Mouse (Mus musculus) heart, postnatal 36 days (tissue): Measurements from ENCODE around the gene Arhgap15. TPM values are rescaled to one million over a fixed set of nuclear protein-coding genes. Genes with fewer than 3 reads are reported as not detected.

ENCODE experiments used
- DNase-seq, 2 experiments: peaks; one replicate each; pipeline ENCODE4 v3.0.0; 2021 to 2022
- intact Hi-C: fragments of 180-260 bp; cut with DNase I; formaldehyde crosslinking; loops from one replicate; pipeline ENCODE4 v1.15.1; 2025
- total RNA-seq, 2 experiments: library from RNA; stranded (reverse); gene quantifications; 2 replicates each; pipeline ENCODE4 v1.2.3; 2021

The Arhgap15 gene
- total RNA-seq, 2 experiments from 2014 or later, result 0.86 to 0.92 TPM

DNA sequence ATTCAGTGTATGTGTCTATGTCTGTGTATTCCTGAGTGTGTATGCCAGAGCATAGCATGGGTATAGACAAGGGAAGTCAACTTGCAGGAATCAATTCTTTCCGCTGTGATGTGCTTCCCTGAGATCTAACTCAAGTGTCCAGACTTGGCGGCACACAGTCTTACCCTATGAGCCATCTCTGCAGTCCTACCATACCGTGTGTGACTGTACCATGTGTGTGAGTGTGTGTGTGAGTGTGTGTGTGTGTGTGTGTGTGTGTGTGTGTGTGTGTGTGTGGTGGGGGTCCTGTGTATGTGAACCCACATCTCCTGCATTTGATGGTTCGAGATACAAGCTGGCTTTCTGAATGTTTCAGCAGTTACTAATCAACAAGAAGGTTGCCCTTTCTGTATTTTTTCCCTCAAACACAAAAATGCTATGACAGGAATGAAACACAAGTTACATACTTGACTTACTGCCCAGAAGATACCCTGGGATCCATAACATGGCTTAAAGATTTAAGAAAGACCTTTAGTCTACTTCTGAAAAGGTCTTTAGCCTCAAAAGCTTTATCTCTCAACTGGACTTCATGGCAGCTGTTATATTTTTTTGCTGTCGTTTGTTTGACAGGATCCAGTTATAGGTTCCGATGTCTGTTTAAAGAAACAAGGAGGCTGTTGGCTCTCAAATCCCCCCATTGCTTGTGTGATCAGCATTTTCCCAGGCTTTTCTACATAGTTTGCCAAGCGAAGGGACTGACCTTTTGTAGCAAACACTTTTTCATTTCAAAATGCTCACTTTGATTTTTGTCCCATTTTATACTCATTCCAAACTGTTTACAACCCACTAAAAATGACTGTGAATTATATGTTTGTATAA, 397.7 kb downstream of the Arhgap15 start:
- no peak for DNase-seq
- intact Hi-C loops, result loop anchor here (5.0 kb wide), 1 partner anchor 34 kb away; no protein-coding TSS in a partner anchor

GRCm38 (mm10) chr2:44147486-44147885, 398.9 kb downstream of the Arhgap15 start:
- intact Hi-C loops, result loop anchor here (5.0 kb wide), 1 partner anchor 35 kb away; no protein-coding TSS in a partner anchor
- peak in 1 of 2 experiments; percentile 14 for DNase-seq

DNA sequence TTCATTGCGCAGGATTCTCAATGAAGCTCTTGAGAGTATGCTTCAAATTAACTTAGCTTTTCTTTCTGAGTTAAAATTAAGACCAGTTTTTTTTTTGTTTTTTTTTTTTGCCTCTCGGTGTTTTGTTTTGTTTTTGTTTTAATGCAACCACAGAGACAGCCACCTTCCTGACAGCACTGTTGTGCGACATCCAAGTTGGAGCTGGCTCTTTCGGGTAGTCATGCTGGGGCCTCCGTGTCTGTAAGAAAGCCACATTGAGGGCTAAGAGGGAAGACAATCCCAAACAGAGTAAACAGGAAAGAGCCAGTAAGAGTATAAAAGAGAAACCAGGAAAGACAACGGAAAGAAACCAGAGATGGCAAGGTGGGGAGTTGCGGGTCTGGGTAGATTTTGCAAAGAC, 399.3 kb downstream of the Arhgap15 start:
- intact Hi-C loops, result loop anchor here (5.0 kb wide), 1 partner anchor 36 kb away; no protein-coding TSS in a partner anchor
- DNase-seq, result peak; percentile 30 to 44

DNA sequence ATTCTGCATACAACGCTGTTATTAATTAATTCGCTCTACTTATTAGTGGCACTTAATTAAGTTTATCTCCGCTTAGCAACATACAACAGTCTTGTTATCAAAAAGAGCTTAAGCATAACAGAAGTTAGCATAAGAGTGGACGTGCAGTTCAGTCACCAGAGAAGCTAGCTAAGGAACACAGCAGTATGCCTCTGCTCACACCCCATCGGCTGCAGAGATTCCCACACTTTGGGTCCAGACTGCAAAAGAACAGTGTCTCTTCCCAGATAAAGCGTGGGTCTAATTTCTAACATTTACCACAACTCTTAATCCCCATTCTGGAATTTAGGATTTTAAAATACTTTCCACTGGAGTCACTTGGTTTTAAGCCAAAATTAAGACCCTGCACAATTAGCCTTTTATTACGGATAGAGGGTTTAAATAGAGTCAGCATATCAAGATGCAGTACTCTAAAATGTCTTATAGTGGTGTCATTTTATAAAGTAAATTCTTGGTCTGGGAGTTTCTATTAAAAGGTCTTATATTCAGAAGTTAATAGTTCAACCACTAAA, 400.0 kb downstream of the Arhgap15 start:
- no peak for DNase-seq

DNA sequence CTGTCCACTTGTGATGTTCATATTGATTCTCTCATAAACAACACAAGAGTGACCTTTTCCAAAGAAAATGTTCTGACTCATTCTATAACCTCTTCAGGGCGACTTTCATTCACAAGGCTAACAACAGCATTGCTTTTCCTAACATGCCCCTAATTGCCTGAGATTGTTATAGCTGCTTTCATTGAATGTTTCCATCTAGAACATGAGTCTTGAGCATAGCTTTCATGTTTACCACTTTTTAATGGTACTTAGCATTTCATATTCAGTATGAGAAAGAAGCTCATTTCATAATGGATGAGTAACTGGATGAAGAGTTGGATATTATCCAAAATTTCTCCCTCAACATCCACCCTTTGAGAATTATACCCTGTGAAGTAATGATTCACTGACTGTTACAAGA, 403.7 kb downstream of the Arhgap15 start:
- intact Hi-C loops, result no loop called here
- no peak for DNase-seq

More for the DNA sequence above, 400.0 kb downstream of the Arhgap15 start:
- intact Hi-C loops, result loop anchor here (5.0 kb wide), 1 partner anchor 36 kb away; no protein-coding TSS in a partner anchor

- DNase-seq, result no peak
- intact Hi-C loops, result no loop called here
Observed at GRCm38 (mm10) chr2:44160358-44160757, 411.7 kb downstream of the Arhgap15 start.

DNA sequence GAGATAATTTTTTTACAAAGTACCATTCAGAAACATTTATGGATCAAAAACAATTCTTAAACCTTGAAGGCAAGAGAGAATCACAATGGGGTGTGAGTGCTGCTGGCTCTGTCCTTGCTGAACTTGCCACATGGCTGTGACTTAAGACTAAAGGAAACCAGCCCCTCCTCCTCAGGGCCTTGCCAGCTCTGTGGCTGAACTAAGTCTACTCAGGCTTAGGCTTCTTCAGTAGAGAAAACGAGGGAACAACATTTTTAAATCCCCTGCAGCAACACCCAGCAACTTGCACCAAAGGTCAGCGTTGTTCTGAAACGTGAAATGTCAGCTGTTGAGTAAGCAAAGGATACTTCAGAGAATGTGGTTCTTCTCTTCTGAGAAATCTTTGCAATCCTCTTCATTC, 417.2 kb downstream of the Arhgap15 start:
- intact Hi-C loops, result no loop called here
- peak in 1 of 2 experiments; percentile 23 for DNase-seq

DNA sequence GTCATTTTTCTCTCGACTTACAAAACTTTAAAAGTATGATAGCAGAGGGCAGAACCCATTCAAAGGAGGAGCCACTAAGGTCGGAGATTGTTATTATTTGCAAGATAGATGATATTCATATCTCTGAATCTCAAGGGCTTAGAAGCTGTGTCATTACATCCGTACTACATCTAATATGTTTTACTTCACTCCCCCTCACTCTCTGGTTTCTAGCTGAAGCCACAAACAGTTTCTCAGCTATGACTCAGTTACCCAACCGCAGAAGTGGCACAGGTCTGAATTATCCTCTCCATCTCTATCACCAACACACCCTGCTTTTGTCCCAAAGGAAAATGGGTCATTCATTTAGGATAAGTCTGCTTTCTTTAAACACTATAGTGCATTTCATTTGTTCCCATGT, 418.1 kb downstream of the Arhgap15 start:
- intact Hi-C loops, result no loop called here
- no peak for DNase-seq

- DNase-seq, result no peak
- intact Hi-C loops, result no loop called here
Observed at GRCm38 (mm10) chr2:44184476-44184875, 435.9 kb downstream of the Arhgap15 start.

GRCm38 (mm10) chr2:44190749-44191148, 442.1 kb downstream of the Arhgap15 start:
- intact Hi-C loops, result no loop called here
- no peak for DNase-seq

DNA sequence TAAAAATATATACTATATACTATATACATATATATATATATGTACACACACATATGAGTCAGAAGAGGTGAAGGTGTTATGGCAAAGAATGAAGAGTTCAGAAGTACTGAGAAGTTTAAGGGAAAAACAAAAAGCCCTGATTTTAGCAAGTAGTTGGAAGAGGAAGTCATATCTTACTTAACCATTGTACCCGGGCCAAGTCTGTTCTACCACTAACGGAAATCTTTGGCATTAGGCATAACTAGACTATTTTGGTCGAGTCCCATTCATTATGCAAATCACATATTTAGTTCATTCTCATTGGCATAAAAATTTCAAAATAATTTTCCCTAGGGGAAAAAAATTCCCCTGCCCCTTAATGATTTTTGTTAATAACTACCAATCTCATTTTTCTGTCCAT, 443.4 kb downstream of the Arhgap15 start:
- intact Hi-C loops, result no loop called here

DNA sequence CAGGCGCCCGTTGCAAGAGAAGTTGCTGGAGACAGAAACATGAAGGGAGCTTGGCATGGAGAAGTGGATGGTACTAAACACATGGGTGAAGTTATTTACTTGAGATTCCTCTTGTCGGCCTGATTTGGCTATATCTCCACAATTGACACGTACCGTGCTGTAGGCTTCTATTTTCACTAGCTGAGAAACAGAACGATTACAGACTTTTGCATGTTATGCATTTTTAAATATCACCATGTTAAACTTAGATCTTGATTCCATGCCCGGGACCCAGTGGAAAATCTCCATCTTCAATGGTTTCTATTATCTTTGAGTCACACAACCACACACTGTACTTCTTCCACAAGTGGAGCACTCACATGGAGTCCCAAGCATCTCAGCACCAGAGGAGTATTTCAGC, 466.9 kb downstream of the Arhgap15 start:
- intact Hi-C loops, result no loop called here
- no peak for DNase-seq

More for the DNA sequence above, 443.4 kb downstream of the Arhgap15 start:
- DNase-seq, result no peak

DNA sequence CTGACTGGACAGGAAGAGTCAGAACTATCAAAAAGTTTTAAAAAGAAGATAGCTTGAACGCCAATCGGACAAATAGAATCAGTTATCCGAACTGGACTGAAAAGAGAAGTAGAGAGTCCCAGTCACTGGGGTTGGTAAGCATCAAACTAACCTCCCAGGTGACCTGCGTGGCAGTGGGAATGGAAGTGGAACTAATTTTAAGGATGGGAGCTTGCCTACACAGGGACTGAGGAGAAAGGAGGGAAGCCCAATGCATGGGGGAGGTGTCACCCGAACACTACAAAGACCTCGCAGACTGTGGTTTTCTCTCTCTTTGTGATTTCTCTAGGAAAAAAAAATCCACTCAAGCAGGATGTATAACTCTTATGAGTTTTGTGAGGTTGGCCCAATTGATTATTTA, 469.2 kb downstream of the Arhgap15 start:
- intact Hi-C loops, result no loop called here
- DNase-seq, result no peak

DNA sequence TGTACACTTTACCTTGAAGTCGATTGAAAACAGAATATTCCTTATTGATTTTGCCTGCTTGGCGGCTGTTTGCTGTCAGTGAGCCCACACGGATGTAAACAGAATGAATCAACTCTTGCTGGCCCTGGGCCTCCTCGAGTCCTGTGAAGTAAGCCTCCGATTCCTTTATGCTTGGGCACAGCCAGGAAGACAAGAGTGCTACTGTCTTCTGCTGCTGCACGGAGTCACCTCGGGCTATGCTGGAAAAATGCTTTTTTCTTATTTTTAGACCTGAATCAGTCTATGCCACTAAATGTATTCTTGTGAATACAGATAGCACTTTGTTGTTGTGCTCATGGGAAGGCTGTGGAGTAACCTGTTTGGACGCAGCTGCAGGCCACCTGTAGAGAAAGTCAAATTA, 469.7 kb downstream of the Arhgap15 start:
- intact Hi-C loops, result no loop called here
- no peak for DNase-seq

DNA sequence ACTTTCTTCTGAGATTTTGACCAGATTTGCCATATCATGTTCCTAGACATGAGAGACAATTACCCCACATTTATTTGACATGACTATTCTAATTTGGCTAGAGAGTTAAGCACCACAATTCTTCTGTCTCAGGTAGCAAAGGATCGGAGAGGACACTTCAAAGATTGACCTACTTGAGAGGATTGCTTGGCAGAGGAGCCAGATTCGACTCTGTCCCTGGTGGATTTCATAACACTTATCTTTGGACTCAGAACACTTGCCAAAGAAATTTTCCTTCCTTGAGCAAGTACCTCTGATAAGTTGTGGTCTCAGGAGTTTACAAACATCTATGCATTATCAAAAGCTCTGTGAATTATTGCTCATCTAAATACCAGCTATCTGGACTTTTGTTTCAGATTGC, 473.1 kb downstream of the Arhgap15 start:
- no peak for DNase-seq
- intact Hi-C loops, result no loop called here

- DNase-seq, result peak in 1 of 2 experiments; percentile 4
- intact Hi-C loops, result no loop called here
Observed at GRCm38 (mm10) chr2:44222176-44222753, 473.6 kb downstream of the Arhgap15 start.

GRCm38 (mm10) chr2:44234856-44235255, 486.2 kb downstream of the Arhgap15 start:
- no peak for DNase-seq
- intact Hi-C loops, result no loop called here

- DNase-seq, result no peak
- intact Hi-C loops, result no loop called here
Observed at GRCm38 (mm10) chr2:44241657-44242454, 493.2 kb downstream of the Arhgap15 start.

DNA sequence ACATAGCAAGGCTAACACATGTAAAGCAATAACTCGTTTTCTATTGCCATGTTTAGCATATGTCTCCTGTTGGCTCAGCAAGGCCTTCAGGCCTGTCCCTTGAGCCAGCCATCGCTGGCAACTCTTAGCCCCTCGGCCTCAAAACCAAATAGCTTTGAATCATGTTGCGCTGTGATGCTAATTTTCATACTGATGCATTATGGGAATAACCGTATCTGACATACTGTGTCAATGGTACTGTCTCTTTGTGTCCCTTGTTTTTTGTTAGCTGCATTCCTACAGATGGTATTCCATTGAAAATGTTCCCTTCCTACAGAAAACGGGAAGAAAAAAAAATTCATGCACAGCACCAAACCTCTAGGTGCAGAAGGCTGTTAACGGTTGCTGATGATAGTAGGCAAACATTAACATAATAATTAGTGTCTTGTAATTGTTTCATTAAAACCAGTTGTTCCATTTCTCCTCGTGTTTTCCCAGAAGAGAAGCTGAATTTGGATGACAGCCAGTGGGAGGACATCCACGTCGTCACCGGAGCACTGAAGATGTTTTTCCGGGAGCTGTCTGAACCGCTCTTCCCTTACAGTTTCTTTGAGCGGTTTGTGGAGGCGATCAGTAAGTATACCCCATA, 494.1 kb downstream of the Arhgap15 start:
- DNase-seq, result peak; percentile 6 to 11
- intact Hi-C loops, result no loop called here

- DNase-seq, result no peak
- intact Hi-C loops, result no loop called here
Observed at GRCm38 (mm10) chr2:44255343-44255742, 506.7 kb downstream of the Arhgap15 start.
